Mouse (Mus musculus): Measurements from ENCODE around the gene Rnaseh2c. TPM values are rescaled to one million over a fixed set of nuclear protein-coding genes. Genes with fewer than 3 reads are reported as not detected.

The Rnaseh2c gene
- polyA plus RNA-seq, 1 experiment: 27.3 TPM

DNA sequence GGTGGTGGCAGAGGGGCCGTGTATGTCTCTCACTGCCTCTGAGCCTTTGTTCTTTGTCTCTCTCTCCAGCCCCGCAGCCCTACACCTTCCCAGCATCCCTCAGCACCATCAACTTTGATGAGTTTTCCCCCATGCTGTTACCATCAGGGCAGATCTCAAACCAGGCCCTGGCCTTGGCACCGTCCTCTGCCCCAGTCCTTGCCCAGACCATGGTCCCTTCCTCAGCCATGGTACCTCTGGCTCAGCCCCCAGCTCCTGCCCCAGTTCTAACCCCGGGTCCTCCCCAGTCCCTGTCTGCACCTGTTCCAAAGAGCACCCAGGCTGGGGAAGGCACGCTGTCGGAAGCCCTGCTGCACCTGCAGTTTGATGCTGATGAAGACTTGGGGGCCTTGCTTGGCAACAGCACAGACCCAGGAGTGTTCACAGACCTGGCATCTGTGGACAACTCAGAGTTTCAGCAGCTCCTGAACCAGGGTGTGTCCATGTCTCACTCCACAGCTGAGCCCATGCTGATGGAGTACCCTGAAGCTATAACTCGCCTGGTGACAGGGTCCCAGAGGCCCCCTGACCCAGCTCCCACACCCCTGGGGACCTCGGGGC lies 45.2 kb downstream of the Rnaseh2c start:
- no peak overlapping the region for H3K27ac ChIP-seq (ENCODE audit: control insufficient read depth, insufficient read depth, low read depth, low read length)
- no peak overlapping the region for H3K4me3 ChIP-seq (ENCODE audit: control insufficient read depth, low read depth, low read length)
- peaks cover 23% of the 10 kb centered on the region for H3K4me1 ChIP-seq (ENCODE audit: control insufficient read depth, insufficient read depth, low read length)
- no peaks in the 10 kb centered on the region for H3K27me3 ChIP-seq (ENCODE audit: control insufficient read depth, insufficient read depth, low read length)
- H3K36me3 ChIP-seq (ENCODE audit: control insufficient read depth, insufficient read depth, low read length): peaks cover 1% of the 10 kb centered on the region; the same call in 1 of the 2 replicates
- TF ChIP-seq POLR2A (IDR thresholded peaks at IDR 0.05; ENCODE audit: control insufficient read depth, low read depth, low read length): no peak
- no peak for TF ChIP-seq CTCF (IDR thresholded peaks at IDR 0.05; ENCODE audit: control insufficient read depth, insufficient read depth, insufficient replicate concordance, low read depth, low read length)

DNA sequence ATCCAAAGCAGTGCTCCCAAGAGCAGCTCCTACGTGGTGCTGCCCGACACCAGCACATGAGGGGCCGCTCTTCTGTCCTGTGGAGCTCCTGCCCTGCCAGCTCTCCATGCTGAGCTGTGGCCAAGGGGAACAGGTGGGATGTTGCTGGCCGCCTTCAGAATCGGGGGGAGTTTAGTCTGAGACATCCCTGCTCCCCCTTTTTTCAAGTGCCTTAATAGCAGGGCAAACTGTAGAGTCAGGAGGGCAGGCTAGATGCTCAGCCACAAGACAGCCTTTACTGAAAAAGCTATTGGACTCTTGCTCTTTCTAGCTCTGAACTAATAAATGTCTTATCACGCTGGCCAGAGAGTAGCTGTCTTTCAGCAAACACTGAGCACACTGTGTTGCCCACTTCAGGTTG lies 46.1 kb downstream of the Rnaseh2c start:
- peaks cover 30% of the 10 kb centered on the region for H3K4me1 ChIP-seq (ENCODE audit: control insufficient read depth, insufficient read depth, low read length)
- no peak for TF ChIP-seq CTCF (IDR thresholded peaks at IDR 0.05; ENCODE audit: control insufficient read depth, insufficient read depth, insufficient replicate concordance, low read depth, low read length)
- no peak for TF ChIP-seq POLR2A (IDR thresholded peaks at IDR 0.05; ENCODE audit: control insufficient read depth, low read depth, low read length)
- no peak overlapping the region; the same call in 1 of the 2 replicates for H3K27ac ChIP-seq (ENCODE audit: control insufficient read depth, insufficient read depth, low read depth, low read length)
- H3K4me3 ChIP-seq (ENCODE audit: control insufficient read depth, low read depth, low read length): no peak overlapping the region
- H3K27me3 ChIP-seq (ENCODE audit: control insufficient read depth, insufficient read depth, low read length): no peaks in the 10 kb centered on the region
- H3K36me3 ChIP-seq (ENCODE audit: control insufficient read depth, insufficient read depth, low read length): peaks cover 1% of the 10 kb centered on the region; the same call in 1 of the 2 replicates

DNA sequence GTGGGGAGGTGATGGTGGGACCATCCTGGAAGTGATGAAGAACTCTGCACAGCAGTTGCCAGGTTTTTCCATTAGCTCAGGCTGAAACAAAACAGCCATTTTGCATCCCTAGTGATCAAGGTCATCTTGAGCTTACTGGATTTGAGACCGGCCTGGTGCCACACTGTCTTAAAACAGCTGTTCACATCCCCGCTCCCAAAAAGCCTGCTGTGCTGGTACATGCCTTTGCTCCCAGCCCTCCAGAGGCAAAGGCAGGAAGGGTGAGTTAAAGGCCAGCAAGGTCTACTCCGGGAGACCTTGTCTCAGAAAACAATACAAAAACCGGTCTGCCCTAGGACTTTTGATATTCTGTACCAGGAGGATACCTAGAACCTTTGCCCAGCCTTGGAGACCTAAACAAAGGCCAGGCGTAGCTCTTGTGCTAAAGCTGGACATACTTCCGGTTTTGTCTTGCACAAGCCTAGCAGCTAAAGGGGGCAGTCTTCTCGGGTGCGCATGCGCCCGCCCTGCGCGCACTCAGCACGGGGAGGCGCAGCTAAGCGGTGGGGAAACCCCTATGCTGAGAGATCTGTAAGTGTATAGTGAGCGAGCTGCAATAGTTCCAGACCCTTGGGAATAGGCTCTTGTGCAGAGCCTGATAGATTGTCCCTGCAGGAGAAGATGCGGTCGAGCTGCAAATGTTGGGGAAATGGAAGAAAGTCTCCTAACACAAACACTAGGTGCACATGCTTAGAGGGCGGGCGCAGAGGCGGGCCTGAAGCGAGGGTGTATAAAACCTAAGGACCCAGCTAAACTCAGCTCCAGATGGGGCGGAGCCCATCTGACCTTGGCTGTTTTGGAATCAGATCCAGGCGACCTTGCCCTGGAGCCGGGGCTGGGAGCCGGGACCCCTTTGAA lies 47.0 kb downstream of the Rnaseh2c start:
- Histone ChIP-seq H3K36me3 (ENCODE audit: control insufficient read depth, insufficient read depth, low read length) (peaks cover 1% of the 10 kb centered on the region; the same call in 1 of the 2 replicates), H3K27me3 (ENCODE audit: control insufficient read depth, insufficient read depth, low read length) (no peaks in the 10 kb centered on the region), H3K4me3 (ENCODE audit: control insufficient read depth, low read depth, low read length) (peak overlapping the region; percentile 11), H3K27ac (ENCODE audit: control insufficient read depth, insufficient read depth, low read depth, low read length) (peak overlapping the region; percentile 59), H3K4me1 (ENCODE audit: control insufficient read depth, insufficient read depth, low read length) (peaks cover 30% of the 10 kb centered on the region)
- TF ChIP-seq POLR2A (IDR thresholded peaks at IDR 0.05; ENCODE audit: control insufficient read depth, low read depth, low read length): no peak
- no peak for TF ChIP-seq CTCF (IDR thresholded peaks at IDR 0.05; ENCODE audit: control insufficient read depth, insufficient read depth, insufficient replicate concordance, low read depth, low read length)

DNA sequence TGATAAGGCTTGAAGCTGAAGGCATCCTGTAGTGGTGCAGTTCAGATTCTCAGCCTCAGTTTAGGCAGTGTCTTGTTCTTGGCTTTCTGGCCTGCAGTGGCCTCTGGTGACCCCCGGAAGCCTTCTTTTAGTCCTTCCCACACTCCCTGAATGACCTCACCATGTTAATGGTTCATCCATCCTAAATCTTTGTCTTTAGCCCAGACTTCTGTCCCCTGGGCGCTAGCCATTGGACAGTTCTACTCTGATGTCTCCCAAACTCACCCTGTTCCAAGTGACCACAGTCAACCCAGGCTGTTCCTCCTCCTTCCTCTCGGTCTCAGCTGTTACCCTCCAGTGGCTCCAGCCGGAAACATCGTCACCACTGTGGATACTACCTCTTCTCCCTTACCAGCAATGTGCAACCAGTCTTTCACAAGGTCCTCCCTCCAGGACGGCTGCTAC lies 47.6 kb downstream of the Rnaseh2c start:
- Histone ChIP-seq H3K4me3 (ENCODE audit: control insufficient read depth, low read depth, low read length) (no peak overlapping the region), H3K27ac (ENCODE audit: control insufficient read depth, insufficient read depth, low read depth, low read length) (no peak overlapping the region), H3K27me3 (ENCODE audit: control insufficient read depth, insufficient read depth, low read length) (no peaks in the 10 kb centered on the region), H3K36me3 (ENCODE audit: control insufficient read depth, insufficient read depth, low read length) (no peaks in the 10 kb centered on the region; the same call in 1 of the 2 replicates), H3K4me1 (ENCODE audit: control insufficient read depth, insufficient read depth, low read length) (peaks cover 32% of the 10 kb centered on the region)
- TF ChIP-seq POLR2A (IDR thresholded peaks at IDR 0.05; ENCODE audit: control insufficient read depth, low read depth, low read length) (no peak), CTCF (IDR thresholded peaks at IDR 0.05; ENCODE audit: control insufficient read depth, insufficient read depth, insufficient replicate concordance, low read depth, low read length) (no peak)

DNA sequence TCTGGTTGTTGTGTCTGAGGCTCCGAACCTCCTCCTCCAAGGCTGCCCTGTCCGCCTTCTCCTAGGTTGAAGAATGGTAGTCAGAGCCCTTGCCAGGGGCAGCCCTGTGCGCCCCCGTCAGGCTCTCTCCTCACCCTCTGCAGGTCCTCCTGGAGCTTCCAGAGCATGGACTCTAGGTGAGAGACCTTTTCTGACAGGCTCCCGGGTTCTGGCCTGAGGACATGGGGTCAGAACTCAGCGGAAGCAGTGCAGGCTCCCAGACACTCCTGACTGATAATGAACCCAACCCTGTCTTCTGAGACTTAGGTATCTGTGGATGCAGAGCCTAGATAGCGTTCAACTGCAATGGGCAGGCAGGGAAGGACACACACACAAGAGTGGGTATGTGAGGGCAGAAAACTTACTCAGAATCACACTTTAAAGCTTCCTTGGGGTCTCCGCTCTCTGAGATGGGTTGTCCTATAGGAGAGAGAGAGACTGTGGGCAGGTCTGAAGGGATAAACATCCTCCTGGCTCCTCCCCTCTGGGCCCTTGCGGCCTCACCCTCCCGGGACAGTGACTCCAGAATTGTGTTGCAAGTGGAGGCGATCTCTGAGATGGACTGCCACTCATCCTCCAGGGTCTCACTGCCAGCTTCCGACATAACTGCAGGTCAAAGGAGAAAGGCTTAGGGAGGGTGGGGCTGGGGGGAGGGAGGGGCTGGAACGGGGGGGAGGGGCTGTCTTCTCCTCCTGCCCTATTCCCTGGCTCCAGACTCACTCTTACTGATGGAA lies 50.0 kb downstream of the Rnaseh2c start:
- H3K27ac ChIP-seq (ENCODE audit: control insufficient read depth, insufficient read depth, low read depth, low read length): no peak overlapping the region
- no peaks in the 10 kb centered on the region for H3K36me3 ChIP-seq (ENCODE audit: control insufficient read depth, insufficient read depth, low read length)
- H3K4me1 ChIP-seq (ENCODE audit: control insufficient read depth, insufficient read depth, low read length): peaks cover 41% of the 10 kb centered on the region
- no peaks in the 10 kb centered on the region for H3K27me3 ChIP-seq (ENCODE audit: control insufficient read depth, insufficient read depth, low read length)
- H3K4me3 ChIP-seq (ENCODE audit: control insufficient read depth, low read depth, low read length): no peak overlapping the region
- TF ChIP-seq POLR2A (IDR thresholded peaks at IDR 0.05; ENCODE audit: control insufficient read depth, low read depth, low read length): no peak

DNA sequence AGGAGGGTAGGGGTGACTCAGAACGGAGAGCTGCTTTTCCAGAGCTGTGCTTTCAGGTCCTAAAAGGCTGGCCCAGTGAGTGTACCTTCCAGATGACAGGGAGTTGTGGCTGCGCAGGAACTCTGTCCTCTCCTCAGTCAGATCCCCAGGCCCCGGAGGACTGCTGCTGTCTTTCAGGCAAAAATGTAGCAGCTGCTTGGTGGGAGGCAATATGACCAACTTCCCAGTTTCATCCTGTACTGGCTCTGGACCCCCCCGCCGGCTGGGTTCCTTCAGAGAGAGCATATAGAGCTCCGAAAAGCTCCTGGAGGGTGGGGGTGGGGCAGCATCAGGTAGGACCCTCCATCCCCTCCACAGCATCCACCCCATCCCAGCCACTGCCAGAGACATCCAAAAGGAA lies 50.9 kb downstream of the Rnaseh2c start:
- H3K36me3 ChIP-seq (ENCODE audit: control insufficient read depth, insufficient read depth, low read length): no peaks in the 10 kb centered on the region
- TF ChIP-seq CTCF (IDR thresholded peaks at IDR 0.05; ENCODE audit: control insufficient read depth, insufficient read depth, insufficient replicate concordance, low read depth, low read length): no peak
- TF ChIP-seq POLR2A (IDR thresholded peaks at IDR 0.05; ENCODE audit: control insufficient read depth, low read depth, low read length): no peak
- H3K4me3 ChIP-seq (ENCODE audit: control insufficient read depth, low read depth, low read length): no peak overlapping the region
- H3K27me3 ChIP-seq (ENCODE audit: control insufficient read depth, insufficient read depth, low read length): no peaks in the 10 kb centered on the region
- H3K27ac ChIP-seq (ENCODE audit: control insufficient read depth, insufficient read depth, low read depth, low read length): no peak overlapping the region
- H3K4me1 ChIP-seq (ENCODE audit: control insufficient read depth, insufficient read depth, low read length): peaks cover 41% of the 10 kb centered on the region

Data from testis, adult 2 months (tissue).